In the genomic region with DNA sequence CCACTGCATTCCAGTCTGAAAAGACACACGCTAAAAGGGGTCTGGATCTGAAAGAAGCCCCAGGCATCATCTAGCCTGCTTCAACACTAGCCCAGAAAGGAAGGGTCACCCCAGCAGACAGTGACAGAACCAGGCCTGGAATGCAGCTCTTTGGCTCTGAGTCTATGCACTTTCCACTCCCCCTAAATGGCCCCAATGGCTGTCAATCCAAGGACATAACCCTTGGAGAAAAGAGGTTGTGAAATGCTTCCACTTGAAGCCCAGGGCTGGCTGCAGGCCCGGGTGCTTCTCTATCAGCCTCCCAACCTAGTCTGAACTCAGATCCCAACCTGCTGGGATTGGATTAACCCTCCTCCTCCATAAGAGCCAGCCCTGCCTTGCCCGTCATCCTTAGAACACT, we compare ENCODE assay signal across 14 mouse cellular contexts.
DNase-seq lines count a peak whose midpoint lies in the region; ATAC-seq lines count a peak whose summit lies in the region.
"Had no signal": no experiment of that assay in that cellular context is flagged by ENCODE, and none has a peak within 500 bp of the region (broad histone marks: within the 10 kb centered on the region; RNA-seq: fewer than 3 reads in every experiment).

No protein-coding gene starts in this region.

- no peaks in the 10 kb centered on the region for H3K9me3 ChIP-seq in intestine, embryonic 15.5 days
- H3K9me3 ChIP-seq: forebrain, embryonic 10.5 days; hindbrain, embryonic 15.5 days; midbrain, embryonic 13.5 days; neural tube, embryonic 15.5 days had no signal

- H3K4me2 ChIP-seq in intestine, embryonic 15.5 days (replicated peaks) = no peak overlapping the region
- H3K4me2 ChIP-seq: hindbrain, embryonic 15.5 days; liver, embryonic 11.5 days; midbrain, embryonic 13.5 days; neural tube, embryonic 15.5 days had no signal

- no peak overlapping the region for H3K27ac ChIP-seq in intestine, embryonic 15.5 days
- H3K27ac ChIP-seq: forebrain, embryonic 10.5 days; hindbrain, embryonic 15.5 days; midbrain, embryonic 13.5 days; neural tube, embryonic 15.5 days had no signal

- intact Hi-C loops in gastrocnemius, postnatal 36 days (cut with DNase I) = no loop called here
- intact Hi-C loops in heart, postnatal 36 days (cut with DNase I) = loop anchor here (5.0 kb wide), 1 partner anchor 191 kb away; no protein-coding TSS in a partner anchor
- intact Hi-C loops in left cerebral cortex, postnatal 36 days (cut with DNase I) = no loop called here

- no peak for ATAC-seq in intestine, embryonic 15.5 days
- ATAC-seq: midbrain, embryonic 13.5 days had no signal

- H3K36me3 ChIP-seq in intestine, embryonic 15.5 days = no peaks in the 10 kb centered on the region
- H3K36me3 ChIP-seq: forebrain, embryonic 10.5 days; hindbrain, embryonic 15.5 days; midbrain, embryonic 13.5 days; neural tube, embryonic 15.5 days had no signal

- no peaks in the 10 kb centered on the region for H3K4me1 ChIP-seq in intestine, embryonic 15.5 days (replicated peaks)
- H3K4me1 ChIP-seq: hindbrain, embryonic 15.5 days; midbrain, embryonic 13.5 days; neural tube, embryonic 15.5 days had no signal

- WGBS in intestine, embryonic 15.5 days = 76% methylated on average over 3 of the region's 3 CpGs

- H3K4me3 ChIP-seq in intestine, embryonic 15.5 days (replicated peaks) = no peak overlapping the region
- H3K4me3 ChIP-seq: forebrain, embryonic 10.5 days; hindbrain, embryonic 15.5 days; midbrain, embryonic 13.5 days; neural tube, embryonic 15.5 days had no signal

- H3K27me3 ChIP-seq in intestine, embryonic 15.5 days (replicated peaks) = no peaks in the 10 kb centered on the region
- H3K27me3 ChIP-seq: hindbrain, embryonic 15.5 days; midbrain, embryonic 13.5 days; neural tube, embryonic 15.5 days had no signal

- DNase-seq in 3134 (ENCODE audit: extremely low read depth, insufficient read length, low spot score) (peak; percentile 66), adipocyte (ENCODE audit: low spot score) (peak; percentile 94)
- DNase-seq in gastrocnemius, postnatal 36 days = peak; percentile 47 to 62
- DNase-seq in heart, postnatal 36 days = peak; percentile 65 to 73
- no peak for DNase-seq in embryo, embryonic 10.5 days (ENCODE audit: low spot score)
- DNase-seq in neural tube, embryonic 10.5 days (ENCODE audit: extremely low spot score, low spot score) = no peak
- DNase-seq in left cerebral cortex, postnatal 36 days (ENCODE audit: low spot score in 2 of 2) = no peak
- DNase-seq: thymus, postnatal 36 days had no signal

- no peak overlapping the region for H3K9ac ChIP-seq in intestine, embryonic 15.5 days
- H3K9ac ChIP-seq: hindbrain, embryonic 15.5 days; midbrain, embryonic 13.5 days; neural tube, embryonic 15.5 days had no signal

Comparison
In these comparisons a context has a peak if more than half of its experiments do, and no peak if none do; other contexts are left out.
1. DNase-seq: peak in 3134 (single experiment), adipocyte (single experiment), gastrocnemius, postnatal 36 days (2 of 2) and heart, postnatal 36 days (2 of 2); none in embryo, embryonic 10.5 days (single experiment), neural tube, embryonic 10.5 days (single experiment) and left cerebral cortex, postnatal 36 days (0 of 2).